Mouse (Mus musculus) testis, adult 2 months (tissue): ENCODE measurements around the gene Foxc1. TPM values are rescaled to one million over a fixed set of nuclear protein-coding genes. Genes with fewer than 3 reads are reported as not detected.

Source experiments
- H3K27ac ChIP-seq: fragments of 200-500 bp; 2 replicates; pipeline ENCODE4 v1.5.1; 2012; ENCODE audit warnings: low read depth, low read length; ENCODE audit not compliant: control insufficient read depth, insufficient read depth
- H3K27me3 ChIP-seq: fragments of 200-500 bp; 2 replicates; pipeline ENCODE4 v1.6.1; 2012; ENCODE audit warnings: mild to moderate bottlenecking, low read length, moderate library complexity; ENCODE audit not compliant: control insufficient read depth, insufficient read depth
- H3K36me3 ChIP-seq: fragments of 200-500 bp; 2 replicates; pipeline ENCODE4 v1.6.1; 2012; ENCODE audit warnings: mild to moderate bottlenecking, low read length; ENCODE audit not compliant: control insufficient read depth, insufficient read depth
- H3K4me1 ChIP-seq: fragments of 200-500 bp; 2 replicates; pipeline ENCODE4 v1.6.1; 2012; ENCODE audit warnings: low read length; ENCODE audit not compliant: control insufficient read depth, insufficient read depth
- H3K4me3 ChIP-seq: fragments of 200-500 bp; 2 replicates; pipeline ENCODE4 v1.5.1; 2012; ENCODE audit warnings: low read depth, mild to moderate bottlenecking, low read length, moderate library complexity, mixed read lengths; ENCODE audit not compliant: control insufficient read depth
- CTCF ChIP-seq: fragments of 200-500 bp; IDR thresholded peaks from 2 replicates; pipeline ENCODE4 v1.5.1; 2012; ENCODE audit warnings: low read depth, mild to moderate bottlenecking, inconsistent platforms, low read length, moderate library complexity; ENCODE audit not compliant: control insufficient read depth, insufficient read depth, insufficient replicate concordance
- POLR2A ChIP-seq: fragments of 200-500 bp; IDR thresholded peaks from 2 replicates; pipeline ENCODE4 v1.6.1; 2012; ENCODE audit warnings: low read depth, mild to moderate bottlenecking, inconsistent platforms, low read length, moderate library complexity; ENCODE audit not compliant: control insufficient read depth
- polyA plus RNA-seq: library from polyadenylated mRNA; depleted of rRNA; stranded (reverse); fragments of >200 nt; gene quantifications from 2 replicates; pipeline ENCODE4 v1.2.3, GENCODE M21; 2012

Foxc1 gene
- polyA plus RNA-seq, 1 experiment: 0.16 TPM

DNA sequence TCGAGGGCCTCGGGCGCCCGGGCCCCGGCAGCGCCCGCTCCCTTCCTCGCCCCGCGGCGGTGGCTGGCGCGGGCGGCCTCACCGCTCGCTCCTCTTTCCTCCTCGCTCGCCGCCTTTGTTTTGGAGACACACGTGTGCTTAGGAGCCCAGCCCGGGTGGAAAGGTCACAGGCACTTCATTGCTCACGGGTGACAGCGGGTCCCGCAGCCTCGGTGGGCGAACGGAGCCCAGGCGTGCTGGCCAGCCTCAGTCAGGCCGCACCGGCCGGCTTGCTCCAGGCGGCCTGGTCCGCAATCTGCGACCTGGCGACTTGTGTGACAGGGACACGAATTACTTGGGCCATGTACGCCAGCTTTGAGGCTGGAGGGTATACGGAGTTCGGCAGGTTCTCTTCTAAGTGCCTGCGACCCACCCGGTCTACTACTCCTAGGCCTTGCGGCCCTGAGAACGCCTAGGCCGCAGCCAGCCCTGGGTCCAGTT is 5.1 kb downstream of the Foxc1 start:
- H3K27ac ChIP-seq: peak overlapping the region; percentile 59
- H3K4me1 ChIP-seq: peaks cover 18% of the 10 kb centered on the region
- peak overlapping the region; percentile 91 for H3K4me3 ChIP-seq
- H3K36me3 ChIP-seq: no peaks in the 10 kb centered on the region
- no peaks in the 10 kb centered on the region for H3K27me3 ChIP-seq
- TF ChIP-seq CTCF (no peak), POLR2A (no peak)

DNA sequence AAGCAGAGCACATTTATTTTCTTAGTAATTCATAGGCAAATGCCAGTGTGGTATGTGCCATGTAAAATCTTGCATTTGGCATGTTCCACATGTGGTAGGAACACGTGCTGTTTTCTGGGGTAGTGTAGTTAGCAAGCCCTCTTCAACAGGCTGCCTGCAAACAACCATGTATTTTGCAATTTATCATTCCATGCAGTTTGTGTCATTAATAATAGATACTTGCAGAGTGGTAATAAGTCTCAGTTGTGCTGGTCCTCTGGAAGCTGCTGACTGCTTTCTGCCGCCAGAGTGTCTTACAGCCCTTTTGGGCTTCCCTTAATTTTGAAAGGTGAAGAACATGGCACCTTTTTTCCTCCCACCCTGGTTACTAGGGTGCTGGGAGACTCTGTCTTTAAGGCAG is 6.3 kb downstream of the Foxc1 start:
- H3K4me1 ChIP-seq: peaks cover 10% of the 10 kb centered on the region

DNA sequence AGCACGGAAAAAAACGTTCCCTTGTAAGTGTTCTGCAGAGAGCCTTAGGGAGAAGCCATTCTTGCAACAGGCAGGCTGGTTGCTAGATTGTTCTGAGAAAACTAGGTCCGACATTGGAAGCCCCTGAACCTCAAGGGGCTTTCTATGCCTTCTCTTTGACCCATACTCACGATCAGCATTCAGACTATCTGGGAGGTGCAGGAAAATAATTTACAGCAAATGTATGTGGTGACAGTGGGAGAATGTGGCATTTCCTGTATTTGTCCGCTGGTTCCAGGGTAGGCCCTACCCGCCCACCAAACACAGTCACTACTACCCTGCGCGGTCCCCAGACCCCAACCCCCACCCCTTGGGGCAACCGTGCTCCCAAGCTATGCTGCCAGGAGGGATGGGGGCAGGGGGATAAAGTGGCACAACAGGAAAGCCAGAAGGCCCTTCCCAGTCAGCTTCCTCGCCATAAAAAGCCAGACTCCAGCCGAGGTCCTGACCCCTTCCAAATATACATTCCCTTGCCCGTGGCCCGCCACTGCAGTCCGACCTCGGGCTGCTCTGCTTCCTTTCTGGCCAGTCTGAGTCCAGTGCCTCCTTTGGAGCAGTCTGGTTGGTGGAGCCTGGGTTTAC is 9.1 kb downstream of the Foxc1 start:
- Histone ChIP-seq H3K27ac (no peak overlapping the region), H3K4me3 (no peak overlapping the region), H3K4me1 (peaks cover under 1% of the 10 kb centered on the region; the same call in 1 of the 2 replicates), H3K27me3 (no peaks in the 10 kb centered on the region), H3K36me3 (no peaks in the 10 kb centered on the region)
- no peak for TF ChIP-seq CTCF
- no peak for TF ChIP-seq POLR2A

More for the DNA sequence above, 6.3 kb downstream of the Foxc1 start:
- no peak for TF ChIP-seq CTCF
- no peak for TF ChIP-seq POLR2A
- Histone ChIP-seq H3K36me3 (no peaks in the 10 kb centered on the region), H3K27me3 (no peaks in the 10 kb centered on the region), H3K27ac (no peak overlapping the region), H3K4me3 (no peak overlapping the region)

DNA sequence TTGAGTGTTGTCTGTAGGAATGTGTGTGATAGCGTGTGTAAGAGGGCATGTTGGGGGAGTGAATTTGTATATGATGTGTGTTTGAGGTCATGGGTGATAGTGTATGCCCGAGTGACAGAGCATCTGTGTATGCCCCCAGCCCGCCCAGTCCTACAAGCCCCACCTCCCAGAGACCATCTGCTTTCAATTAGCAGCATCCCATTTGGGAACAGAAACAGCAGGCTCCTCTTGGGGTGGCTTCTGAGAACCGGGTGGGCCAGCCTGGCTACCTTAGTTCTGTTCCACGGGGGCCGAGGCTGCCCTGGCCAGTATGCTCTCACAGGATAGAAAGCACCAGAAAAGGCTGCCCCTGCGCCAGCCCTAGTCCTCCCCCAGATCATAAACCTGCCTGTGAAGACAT is 11.9 kb downstream of the Foxc1 start:
- Histone ChIP-seq H3K36me3 (no peaks in the 10 kb centered on the region), H3K4me3 (no peak overlapping the region), H3K4me1 (peaks cover 7% of the 10 kb centered on the region), H3K27ac (no peak overlapping the region), H3K27me3 (no peaks in the 10 kb centered on the region)
- TF ChIP-seq CTCF (no peak), POLR2A (no peak)

DNA sequence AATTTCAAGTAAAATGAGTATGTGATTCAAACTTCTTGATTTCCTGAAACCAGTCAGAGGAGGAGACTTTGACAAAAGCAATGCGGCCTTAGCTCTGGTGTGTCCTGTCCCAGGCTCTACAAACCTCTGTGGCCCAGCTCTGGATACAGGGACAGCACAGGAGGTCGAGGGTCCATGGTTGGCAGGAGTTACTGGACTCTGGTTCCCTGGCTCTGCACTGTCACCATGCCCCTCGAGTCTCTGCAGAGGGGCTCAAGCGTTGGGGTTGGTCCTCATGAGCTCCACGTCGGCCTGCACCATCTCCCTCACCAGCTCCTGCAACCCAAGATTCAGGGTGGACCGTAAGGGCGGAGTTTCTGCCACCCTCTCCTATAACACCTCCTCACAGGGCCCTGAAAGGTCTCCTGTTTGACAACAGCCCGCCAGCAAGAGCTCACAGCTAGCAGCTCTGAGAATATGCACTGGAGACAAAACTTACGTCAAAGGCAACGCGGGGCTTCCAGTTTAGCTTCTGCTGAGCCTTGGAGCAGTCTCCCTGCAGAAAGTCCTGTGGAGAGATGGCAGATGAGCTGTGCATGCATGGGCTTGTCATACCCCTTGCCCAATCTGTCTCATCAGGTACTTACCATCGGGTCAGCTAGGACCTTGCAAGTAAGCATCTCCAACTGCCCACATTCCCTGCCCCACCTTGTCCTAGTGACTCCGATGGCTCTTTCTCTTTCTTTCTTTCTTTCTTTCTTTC is 13.4 kb downstream of the Foxc1 start:
- H3K27me3 ChIP-seq: no peaks in the 10 kb centered on the region
- H3K27ac ChIP-seq: no peak overlapping the region
- TF ChIP-seq CTCF (no peak), POLR2A (no peak)
- H3K4me3 ChIP-seq: no peak overlapping the region
- peaks cover 7% of the 10 kb centered on the region for H3K4me1 ChIP-seq
- no peaks in the 10 kb centered on the region for H3K36me3 ChIP-seq

DNA sequence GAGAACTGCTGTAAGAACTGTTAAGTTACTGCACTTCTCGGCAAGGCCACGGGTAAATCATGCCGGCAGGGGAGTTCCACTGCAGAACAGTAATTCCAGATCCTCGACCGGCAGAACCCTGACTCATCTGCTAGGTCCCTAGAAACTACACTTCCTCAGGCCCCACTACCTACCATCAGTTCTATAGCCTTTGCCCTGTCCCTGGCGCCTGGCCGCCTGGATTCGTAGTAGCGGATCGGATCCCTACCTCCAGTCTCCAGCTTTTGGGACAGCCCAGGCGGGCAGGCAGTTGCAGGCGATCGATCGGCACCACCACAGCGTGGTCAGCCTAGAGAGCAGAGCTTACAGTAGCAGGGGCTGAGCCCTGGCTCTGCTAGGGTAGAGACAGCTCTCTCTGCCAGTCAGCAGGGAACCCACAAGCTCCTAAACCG is 14.2 kb downstream of the Foxc1 start:
- Histone ChIP-seq H3K27me3 (no peaks in the 10 kb centered on the region), H3K4me1 (peaks cover 7% of the 10 kb centered on the region)
- TF ChIP-seq CTCF (no peak), POLR2A (no peak)

DNA sequence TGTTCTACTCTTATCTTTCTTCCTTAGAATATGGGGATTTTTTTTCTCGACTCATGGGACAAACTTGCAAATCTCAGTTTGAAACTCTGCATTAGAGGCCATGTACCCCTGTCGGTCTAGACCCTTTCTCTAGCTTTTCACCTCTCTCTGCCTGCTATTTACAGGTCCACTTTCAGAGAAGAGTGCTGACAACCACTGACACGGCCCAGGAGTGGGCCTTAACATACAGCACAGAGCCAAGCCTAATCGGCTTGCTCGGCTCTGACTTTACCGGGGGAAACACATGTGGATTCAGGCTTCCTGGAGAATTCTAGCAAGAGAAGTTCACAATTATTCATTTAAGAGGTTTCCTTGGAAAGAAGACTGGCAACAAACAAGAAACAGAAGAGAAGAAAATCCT is 14.6 kb downstream of the Foxc1 start:
- Histone ChIP-seq H3K27me3 (no peaks in the 10 kb centered on the region), H3K4me1 (peaks cover 7% of the 10 kb centered on the region), H3K4me3 (peak overlapping the region; percentile 75), H3K27ac (peak overlapping the region; percentile 42; the same call in 1 of the 2 replicates), H3K36me3 (no peaks in the 10 kb centered on the region)
- TF ChIP-seq POLR2A: no peak

More for the DNA sequence above, 14.2 kb downstream of the Foxc1 start:
- H3K36me3 ChIP-seq: no peaks in the 10 kb centered on the region
- H3K4me3 ChIP-seq: peak overlapping the region; percentile 75
- H3K27ac ChIP-seq: peak overlapping the region; percentile 42; the same call in 1 of the 2 replicates
